Mouse (Mus musculus) bone marrow macrophage, adult 2 months (primary cell): ENCODE measurements around the gene Hsd3b4.
"Not testable (repeated sequence)": the region's sequence is repeated elsewhere in the genome, so short reads cannot be mapped to it uniquely, and the experiment has no call there.

ENCODE experiments used
- CTCF ChIP-seq: IDR thresholded peaks from 2 replicates; pipeline ENCODE4 v1.5.1; 2012; ENCODE audit warnings: low read depth, mild to moderate bottlenecking, low read length, moderate library complexity
- POLR2A ChIP-seq: IDR thresholded peaks from 2 replicates; pipeline ENCODE4 v1.6.1; 2012; ENCODE audit warnings: mild to moderate bottlenecking, low read depth, low read length, borderline replicate concordance

GRCm38 (mm10) chr3:98547641-98548040, 37.3 kb upstream of the Hsd3b4 start:
- not testable (repeated sequence) for TF ChIP-seq POLR2A, CTCF
